In the genomic region with DNA sequence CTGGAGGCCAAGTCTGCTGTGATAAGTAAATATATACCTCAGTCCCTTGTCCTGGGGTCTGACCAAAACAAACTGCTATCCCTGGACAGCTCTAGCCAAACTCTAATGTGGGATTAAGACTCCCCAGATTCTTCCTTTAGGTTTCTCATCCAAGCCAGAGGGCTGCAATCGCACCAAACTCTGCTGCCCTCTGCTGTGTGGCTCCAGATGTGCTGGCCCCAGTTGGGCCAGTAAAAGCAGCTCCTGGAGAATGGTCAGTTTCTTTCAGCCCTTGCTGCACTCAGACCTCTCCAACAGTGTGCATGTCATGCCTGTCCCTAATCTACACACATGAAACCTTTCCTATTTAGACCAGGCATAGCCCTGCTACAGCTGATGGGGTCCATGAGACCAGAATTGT, we compare ENCODE assay signal across 10 mouse cellular contexts. TPM values are rescaled to one million over a fixed set of nuclear protein-coding genes. Genes with fewer than 3 reads are reported as not detected.
DNase-seq lines count a peak whose midpoint lies in the region; TF ChIP-seq lines count a peak whose summit lies in the region.
"Had no signal": no experiment of that assay in that cellular context is flagged by ENCODE, and none has a peak within 500 bp of the region (broad histone marks: within the 10 kb centered on the region; RNA-seq: fewer than 3 reads in every experiment).

No protein-coding gene starts in this region.

- no peaks in the 10 kb centered on the region for H3K4me1 ChIP-seq in MEL (ENCODE audit: control insufficient read depth in 1 of 2, insufficient read depth in 2 of 2, low read length in 2 of 2)

- no peaks in the 10 kb centered on the region for H3K79me2 ChIP-seq in MEL (ENCODE audit: control insufficient read depth, insufficient read depth, low read length, poor library complexity)

- DNase-seq in gastrocnemius, adult 2 months, result peak; percentile 43
- DNase-seq in gastrocnemius, adult 8-10 months (ENCODE audit: low spot score in 2 of 2), result no peak
- DNase-seq in left cerebral cortex, adult 2 months (ENCODE audit: extremely low spot score in 1 of 2, low spot score in 2 of 2), result no peak
- no peak for DNase-seq in left cerebral cortex, postnatal 14 days (ENCODE audit: low spot score in 2 of 2)
- no peak for DNase-seq in MEL (ENCODE audit: low read depth, low spot score)
- DNase-seq in lung, postnatal 10 days, result peak; percentile 42
- no peak for DNase-seq in layer of hippocampus, adult 9-10 months (ENCODE audit: low spot score)
- DNase-seq in T-cell, adult 2 months (ENCODE audit: low spot score), result no peak

- no peak for TF ChIP-seq EP300 in MEL (IDR thresholded peaks at IDR 0.05; ENCODE audit: low read depth in 1 of 2, low read length in 2 of 2)

- no peak overlapping the region for H3K4me3 ChIP-seq in gastrocnemius, adult 2 months
- H3K4me3 ChIP-seq in left cerebral cortex, adult 2 months, result no peak overlapping the region
- no peak overlapping the region for H3K4me3 ChIP-seq in MEL (ENCODE audit: control insufficient read depth in 1 of 2, insufficient read depth in 1 of 2, low read depth in 2 of 2, low read length in 2 of 2)
- H3K4me3 ChIP-seq: erythroblast, embryonic 14.5 days had no signal

- no peak overlapping the region for H3K27ac ChIP-seq in gastrocnemius, adult 2 months
- H3K27ac ChIP-seq in left cerebral cortex, adult 2 months, result no peak overlapping the region
- no peak overlapping the region for H3K27ac ChIP-seq in MEL (ENCODE audit: control insufficient read depth, low read depth, low read length)
- H3K27ac ChIP-seq: macrophage had no signal

- peak; percentile 66 for TF ChIP-seq CTCF in gastrocnemius, adult 2 months (IDR thresholded peaks at IDR 0.05)
- TF ChIP-seq CTCF in left cerebral cortex, adult 2 months (IDR thresholded peaks at IDR 0.05), result peak; percentile 49
- peak in 2 of 3 experiments; percentile 13 to 15; a peak in 1 of 6 replicates for TF ChIP-seq CTCF in MEL (IDR thresholded peaks at IDR 0.05 in 2 of 3, conservative IDR thresholded peaks at IDR 0.05 in 1 of 3; ENCODE audit: control insufficient read depth in 1 of 3, insufficient read depth in 1 of 3, low read depth in 2 of 3, low read length in 3 of 3, poor library complexity in 1 of 3, severe bottlenecking in 1 of 3)

- no peaks in the 10 kb centered on the region for H3K27me3 ChIP-seq in MEL (ENCODE audit: control insufficient read depth in 1 of 2, insufficient read depth in 2 of 2, low read length in 2 of 2)

- no peaks in the 10 kb centered on the region for H3K36me3 ChIP-seq in MEL (ENCODE audit: control insufficient read depth in 1 of 2, insufficient read depth in 2 of 2, low read length in 2 of 2)

- no peak for TF ChIP-seq POLR2A in MEL (IDR thresholded peaks at IDR 0.05; ENCODE audit: control insufficient read depth in 1 of 2, insufficient read depth in 1 of 2, low read depth in 1 of 2, low read length in 2 of 2, poor library complexity in 1 of 2)

- H3K9me3 ChIP-seq in MEL (replicated peaks; ENCODE audit: insufficient read depth, low read length), result no peaks in the 10 kb centered on the region

- H3K9ac ChIP-seq in MEL (ENCODE audit: control insufficient read depth, low read depth, low read length, poor library complexity, severe bottlenecking), result no peak overlapping the region

- no peak for TF ChIP-seq RAD21 in MEL (IDR thresholded peaks at IDR 0.05; ENCODE audit: low read depth, low read length)

- intact Hi-C loops in gastrocnemius, adult 2 months (cut with DNase I), result loop anchor here (1.0 to 5.0 kb wide), 2 partner anchors 80 to 108 kb away; no protein-coding TSS in a partner anchor
- intact Hi-C loops in left cerebral cortex, adult 2 months (cut with DNase I), result loop anchor here (5.0 kb wide), 2 partner anchors 43 to 78 kb away; no protein-coding TSS in a partner anchor
- intact Hi-C loops in left cerebral cortex, postnatal 14 days (cut with DNase I), result loop anchor here (5.0 kb wide), 1 partner anchor 78 kb away; no protein-coding TSS in a partner anchor

TF ChIP-seq in MEL, 35 proteins besides CTCF, POLR2A, EP300 and RAD21:
- TF ChIP-seq SMC3 (IDR thresholded peaks at IDR 0.05; ENCODE audit: low read depth, low read length), result peak; percentile 20; the same call in 1 of the 2 replicates
- TF ChIP-seq MYB (IDR thresholded peaks at IDR 0.05; ENCODE audit: low read depth, low read length), result no peak
- no peak for TF ChIP-seq TCF12 (IDR thresholded peaks at IDR 0.05; ENCODE audit: low read depth, low read length)
- TF ChIP-seq MYC (IDR thresholded peaks at IDR 0.05; ENCODE audit: low read depth, low read length), result no peak

RNA-seq across cellular contexts. Expression of gene Xpnpep2, which starts 8.7 kb away (rescaled TPM):
- total RNA-seq in gastrocnemius, adult 2 months (2021), result under 1 TPM; 0.59 to 0.89 TPM
- total RNA-seq in gastrocnemius, adult 8-10 months (2022), result under 1 TPM; 0.34 to 0.40 (median 0.37) TPM
- total RNA-seq in left cerebral cortex, adult 2 months (2021), result under 1 TPM; 0.18 to 0.79 TPM
- total RNA-seq in left cerebral cortex, postnatal 14 days (2021), result under 1 TPM; 0.40 to 0.48 TPM
- 0.31 and 0.62 TPM in 2 replicates for total RNA-seq in MEL (2012; rRNA removed)
- polyA plus RNA-seq in MEL (2012; ENCODE audit: insufficient read depth in 1 of 2, insufficient read length in 2 of 2, low read depth in 1 of 2, low replicate concordance in 2 of 2, missing spikeins in 1 of 2), result 1 to 10 TPM in 1 of 2 experiments, not detected in 1; 1.9 TPM
- polyA plus RNA-seq: erythroblast, embryonic 14.5 days; macrophage had no signal

RNA-seq across cellular contexts. Expression of gene Sash3, which starts 46.4 kb away (rescaled TPM):
- total RNA-seq in gastrocnemius, adult 2 months (2021), result under 1 TPM; 0.17 to 0.28 TPM
- under 1 TPM in 3 of 4 experiments, not detected in 1; 0.10 to 0.46 (median 0.18) TPM for total RNA-seq in gastrocnemius, adult 8-10 months (2022)
- total RNA-seq in left cerebral cortex, adult 2 months (2021), result 1 to 10 TPM; 1.1 to 1.3 TPM
- total RNA-seq in left cerebral cortex, postnatal 14 days (2021), result 1 to 10 TPM; 1.5 to 1.8 TPM
- total RNA-seq in MEL (2012; rRNA removed), result 0.31 and 0.56 TPM in 2 replicates
- 1 to 10 TPM in 1 of 2 experiments, not detected in 1; 1.2 TPM for polyA plus RNA-seq in MEL (2012; ENCODE audit: insufficient read depth in 1 of 2, insufficient read length in 2 of 2, low read depth in 1 of 2, low replicate concordance in 2 of 2, missing spikeins in 1 of 2)

Comparison
In these comparisons a context has a peak if more than half of its experiments do, and no peak if none do; other contexts are left out.
1. DNase-seq: peak in gastrocnemius, adult 2 months (single experiment) and lung, postnatal 10 days (single experiment); none in gastrocnemius, adult 8-10 months (0 of 2), left cerebral cortex, adult 2 months (0 of 2), left cerebral cortex, postnatal 14 days (0 of 2), MEL (single experiment), layer of hippocampus, adult 9-10 months (single experiment) and T-cell, adult 2 months (single experiment).
2. CTCF ChIP-seq: peak in every context shown above with its lines; median percentile 66 in gastrocnemius, adult 2 months; 49 in left cerebral cortex, adult 2 months; 14 in MEL.